Mouse (Mus musculus) induced T-regulatory cell, adult 2 months (primary cell): ENCODE measurements around the gene Dmxl2.

Experiments
- DNase-seq: peaks from one replicate; pipeline ENCODE4 v3.0.0-alpha.2; 2012; ENCODE audit warnings: low read depth

Gene Dmxl2

GRCm38 (mm10) chr9:54501453-54502110 lies at the start of gene Dmxl2:
Gene Dmxl2 (minus strand): TSS chr9:54501626.
- DNase-seq = peak; percentile 68

GRCm38 (mm10) chr9:54549433-54549832 lies 48.0 kb upstream of the Dmxl2 start:
- no peak for DNase-seq

- DNase-seq = peak; percentile 73
Observed at GRCm38 (mm10) chr9:54547536-54547935, 46.1 kb upstream of the Dmxl2 start.

- DNase-seq = no peak
Observed at GRCm38 (mm10) chr9:54544954-54545315, 43.5 kb upstream of the Dmxl2 start.

- no peak for DNase-seq
Observed at GRCm38 (mm10) chr9:54544212-54544953, 43.0 kb upstream of the Dmxl2 start.

- no peak for DNase-seq
Observed at GRCm38 (mm10) chr9:54540801-54541200, 39.4 kb upstream of the Dmxl2 start.

GRCm38 (mm10) chr9:54538684-54539083 lies 37.3 kb upstream of the Dmxl2 start, which contains the start of gene Sh2d7:
Gene Sh2d7 (plus strand): TSS chr9:54538984.
- no peak for DNase-seq

- no peak for DNase-seq
Observed at GRCm38 (mm10) chr9:54538244-54538643, 36.8 kb upstream of the Dmxl2 start.

- no peak for DNase-seq
Observed at GRCm38 (mm10) chr9:54537480-54537879, 36.1 kb upstream of the Dmxl2 start.

- no peak for DNase-seq
Observed at GRCm38 (mm10) chr9:54537030-54537429, 35.6 kb upstream of the Dmxl2 start.

GRCm38 (mm10) chr9:54536236-54536635 lies 34.8 kb upstream of the Dmxl2 start:
- DNase-seq = no peak

GRCm38 (mm10) chr9:54533975-54534374 lies 32.5 kb upstream of the Dmxl2 start:
- DNase-seq = no peak

GRCm38 (mm10) chr9:54532926-54533325 lies 31.5 kb upstream of the Dmxl2 start:
- no peak for DNase-seq

- no peak for DNase-seq
Observed at GRCm38 (mm10) chr9:54531421-54531820, 30.0 kb upstream of the Dmxl2 start.

- DNase-seq = no peak
Observed at GRCm38 (mm10) chr9:54530836-54531235, 29.4 kb upstream of the Dmxl2 start.

- no peak for DNase-seq
Observed at GRCm38 (mm10) chr9:54529950-54530349, 28.5 kb upstream of the Dmxl2 start.

GRCm38 (mm10) chr9:54527694-54528093 lies 26.3 kb upstream of the Dmxl2 start:
- DNase-seq = no peak

GRCm38 (mm10) chr9:54520286-54520685 lies 18.9 kb upstream of the Dmxl2 start:
- DNase-seq = no peak

- no peak for DNase-seq
Observed at GRCm38 (mm10) chr9:54518921-54519320, 17.5 kb upstream of the Dmxl2 start.

GRCm38 (mm10) chr9:54515991-54516390 lies 14.6 kb upstream of the Dmxl2 start:
- DNase-seq = no peak

- peak; percentile 2 for DNase-seq
Observed at GRCm38 (mm10) chr9:54502873-54503272, 1.4 kb upstream of the Dmxl2 start.

- DNase-seq = no peak
Observed at GRCm38 (mm10) chr9:54502111-54502495, 677 bp upstream of the Dmxl2 start.

- no peak for DNase-seq
Observed at GRCm38 (mm10) chr9:54500832-54501452, 484 bp downstream of the Dmxl2 start.
